Mouse (Mus musculus): ENCODE data around the gene Pef1.

The Pef1 gene

GRCm38 (mm10) chr4:130174335-130175031 is 72.1 kb downstream of the Pef1 start:
- DNase-seq (ENCODE audit: low spot score in 2 of 2) = no peak

- no peak for DNase-seq (ENCODE audit: low spot score in 2 of 2)
Measured at GRCm38 (mm10) chr4:130175072-130175711, 72.8 kb downstream of the Pef1 start, which contains the start of gene Tinagl1. Tinagl1 (minus strand) TSS chr4:130175122.

- DNase-seq (ENCODE audit: low spot score in 2 of 2) = no peak
Measured at GRCm38 (mm10) chr4:130176156-130176720, 73.9 kb downstream of the Pef1 start.

- DNase-seq (ENCODE audit: low spot score in 2 of 2) = no peak
Measured at GRCm38 (mm10) chr4:130177087-130177486, 74.7 kb downstream of the Pef1 start.

- DNase-seq (ENCODE audit: low spot score in 2 of 2) = no peak
Measured at GRCm38 (mm10) chr4:130177536-130177935, 75.2 kb downstream of the Pef1 start.
